27 mouse cellular contexts compared by ENCODE assay signal in genomic region chr13:102849068-102849467, GRCm38 (mm10).
DNase-seq lines count a peak whose midpoint lies in the region; ATAC-seq and TF ChIP-seq lines count a peak whose summit lies in the region.
"Had no signal": no experiment of that assay in that cellular context is flagged by ENCODE, and none has a peak within 500 bp of the region (broad histone marks: within the 10 kb centered on the region; RNA-seq: fewer than 3 reads in every experiment).

No protein-coding gene starts in this region.

- no peaks in the 10 kb centered on the region for H3K36me3 ChIP-seq in stomach, postnatal 0 days (ENCODE audit: control insufficient read depth, insufficient read depth, low read length)
- peaks cover 13% of the 10 kb centered on the region for H3K36me3 ChIP-seq in heart, adult 2 months (ENCODE audit: control insufficient read depth, insufficient read depth, low read length)
- H3K36me3 ChIP-seq in forebrain, embryonic 11.5 days (ENCODE audit: control insufficient read depth, insufficient read depth, low read length) = no peaks in the 10 kb centered on the region
- H3K36me3 ChIP-seq: embryonic facial prominence, embryonic 13.5 days; hindbrain, embryonic 12.5 days; limb, embryonic 15.5 days; midbrain, embryonic 10.5 days had no signal

- H3K9me3 ChIP-seq in stomach, postnatal 0 days (ENCODE audit: control insufficient read depth, low read length) = no peaks in the 10 kb centered on the region
- H3K9me3 ChIP-seq in forebrain, embryonic 11.5 days (ENCODE audit: control insufficient read depth, low read length) = no peaks in the 10 kb centered on the region
- H3K9me3 ChIP-seq: embryonic facial prominence, embryonic 13.5 days; heart, embryonic 13.5 days; hindbrain, embryonic 12.5 days; limb, embryonic 15.5 days; midbrain, embryonic 10.5 days had no signal

- no peak overlapping the region for H3K4me2 ChIP-seq in stomach, postnatal 0 days (replicated peaks; ENCODE audit: low read depth)
- no peak overlapping the region for H3K4me2 ChIP-seq in forebrain, embryonic 11.5 days (ENCODE audit: low read depth, low read length, severe bottlenecking)
- H3K4me2 ChIP-seq: embryonic facial prominence, embryonic 13.5 days; heart, embryonic 13.5 days; hindbrain, embryonic 12.5 days; limb, embryonic 15.5 days; lung, embryonic 14.5 days had no signal

- H3K4me1 ChIP-seq in stomach, postnatal 0 days (replicated peaks; ENCODE audit: control insufficient read depth, insufficient read depth) = no peaks in the 10 kb centered on the region
- H3K4me1 ChIP-seq in heart, adult 2 months (ENCODE audit: control insufficient read depth, insufficient read depth, low read length) = peaks cover 6% of the 10 kb centered on the region
- H3K4me1 ChIP-seq in forebrain, embryonic 11.5 days (replicated peaks; ENCODE audit: control insufficient read depth, insufficient read depth, low read length) = peaks cover 3% of the 10 kb centered on the region; the same call in 1 of the 2 replicates
- H3K4me1 ChIP-seq: hindbrain, embryonic 12.5 days; limb, embryonic 15.5 days had no signal

- DNase-seq in urinary bladder, postnatal 36 days (ENCODE audit: low spot score in 2 of 2) = peak; percentile 50 to 65
- DNase-seq in urinary bladder, postnatal 10 days (ENCODE audit: low spot score) = no peak
- peak; percentile 10 for DNase-seq in ZHBTc4 (ENCODE audit: low read depth, low spot score)
- no peak for DNase-seq in stomach, postnatal 0 days (ENCODE audit: low spot score)
- no peak for DNase-seq in left cerebral cortex, postnatal 4 days
- no peak for DNase-seq in heart, adult 2 months
- DNase-seq in forebrain, embryonic 11.5 days (ENCODE audit: low spot score) = no peak
- DNase-seq: adrenal gland, adult 2 months; cerebellum, adult 11-12 months; cerebellum, postnatal 10 days; gastrocnemius, postnatal 36 days; heart, postnatal 14 days; kidney, postnatal 4 days; lung, embryonic 14.5 days; thymus, adult 18-20 months; thymus, postnatal 36 days had no signal

- H3K27ac ChIP-seq in stomach, postnatal 0 days (replicated peaks) = 0 out of 2 replicates have a peak overlapping the region, but pooled peaks have one; percentile 18
- H3K27ac ChIP-seq in heart, adult 2 months = no peak overlapping the region
- no peak overlapping the region for H3K27ac ChIP-seq in forebrain, embryonic 11.5 days (ENCODE audit: low read depth, low read length)
- H3K27ac ChIP-seq: embryonic facial prominence, embryonic 13.5 days; heart, embryonic 13.5 days; hindbrain, embryonic 12.5 days; limb, embryonic 15.5 days; liver, embryonic 14.5 days; midbrain, embryonic 10.5 days had no signal

- H3K27me3 ChIP-seq in stomach, postnatal 0 days (ENCODE audit: control insufficient read depth, insufficient read depth, low read length) = no peaks in the 10 kb centered on the region
- H3K27me3 ChIP-seq in heart, adult 2 months (ENCODE audit: control insufficient read depth, insufficient read depth, low read length) = no peaks in the 10 kb centered on the region
- H3K27me3 ChIP-seq in forebrain, embryonic 11.5 days (ENCODE audit: control insufficient read depth, insufficient read depth, low read length) = no peaks in the 10 kb centered on the region
- H3K27me3 ChIP-seq: embryonic facial prominence, embryonic 13.5 days; heart, embryonic 13.5 days; hindbrain, embryonic 12.5 days; limb, embryonic 15.5 days; Patski had no signal

- TF ChIP-seq CTCF in stomach, postnatal 0 days (IDR thresholded peaks at IDR 0.05; ENCODE audit: low read depth) = no peak
- TF ChIP-seq CTCF in heart, adult 2 months (IDR thresholded peaks at IDR 0.05) = no peak

- no peak overlapping the region for H3K4me3 ChIP-seq in stomach, postnatal 0 days (ENCODE audit: low read depth, low read length)
- H3K4me3 ChIP-seq in heart, adult 2 months = no peak overlapping the region
- H3K4me3 ChIP-seq in forebrain, embryonic 11.5 days (ENCODE audit: low read depth, low read length) = no peak overlapping the region
- H3K4me3 ChIP-seq: embryonic facial prominence, embryonic 13.5 days; heart, embryonic 13.5 days; hindbrain, embryonic 12.5 days; limb, embryonic 15.5 days; midbrain, embryonic 10.5 days had no signal

- intact Hi-C loops in left cerebral cortex, postnatal 4 days (cut with DNase I) = no loop called here
- intact Hi-C loops in heart, adult 2 months (cut with DNase I) = no loop called here

- peaks cover 17% of the 10 kb centered on the region for H3K79me2 ChIP-seq in heart, adult 2 months (replicated peaks; ENCODE audit: control insufficient read depth, insufficient read depth, low read length)

- TF ChIP-seq EP300 in stomach, postnatal 0 days (optimal IDR thresholded peaks at IDR 0.05) = no peak
- no peak for TF ChIP-seq EP300 in heart, adult 2 months (IDR thresholded peaks at IDR 0.05; ENCODE audit: insufficient read depth, low read depth, low read length)

- ATAC-seq in granulocyte monocyte progenitor cell, adult 5-6 weeks (replicated peaks; ENCODE audit: poor library complexity, severe bottlenecking) = peak; percentile 90
- ATAC-seq in stomach, postnatal 0 days (ENCODE audit: low FRiP score, low TSS enrichment) = no peak
- ATAC-seq in forebrain, embryonic 11.5 days (replicated peaks; ENCODE audit: low FRiP score) = no peak
- ATAC-seq: CD4-positive, CD25-positive, alpha-beta regulatory T cell, adult 4 months; forebrain, embryonic 16.5 days; midbrain, embryonic 16.5 days; Patski had no signal

- 55% methylated on average over 3 of the region's 3 CpGs for WGBS in stomach, postnatal 0 days
- 39% methylated on average over 3 of the region's 3 CpGs for whole genome bisulfite sequencing in heart, adult 2 months
- 87% methylated on average over 3 of the region's 3 CpGs for WGBS in forebrain, embryonic 11.5 days

- no peak overlapping the region for H3K9ac ChIP-seq in stomach, postnatal 0 days (ENCODE audit: low read length)
- H3K9ac ChIP-seq in heart, adult 2 months (ENCODE audit: low read depth, low read length) = no peak overlapping the region
- H3K9ac ChIP-seq in forebrain, embryonic 11.5 days (ENCODE audit: low read length) = no peak overlapping the region
- H3K9ac ChIP-seq: embryonic facial prominence, embryonic 13.5 days; heart, embryonic 13.5 days; hindbrain, embryonic 12.5 days; limb, embryonic 15.5 days; liver, embryonic 14.5 days; lung, embryonic 14.5 days had no signal

- TF ChIP-seq POLR2A in heart, adult 2 months (IDR thresholded peaks at IDR 0.05; ENCODE audit: insufficient read depth, low read depth, low read length) = no peak

Comparison
In these comparisons a context has a peak if more than half of its experiments do, and no peak if none do; other contexts are left out.
1. DNase-seq: peak in urinary bladder, postnatal 36 days (2 of 2) and ZHBTc4 (single experiment); none in urinary bladder, postnatal 10 days (single experiment), stomach, postnatal 0 days (single experiment), left cerebral cortex, postnatal 4 days (single experiment), heart, adult 2 months (0 of 2) and forebrain, embryonic 11.5 days (single experiment).